Mouse (Mus musculus): Measurements from ENCODE around the gene Zbtb48.
A peak's percentile ranks its signal among the peaks of the same experiment; 100 is the strongest.

DNA sequence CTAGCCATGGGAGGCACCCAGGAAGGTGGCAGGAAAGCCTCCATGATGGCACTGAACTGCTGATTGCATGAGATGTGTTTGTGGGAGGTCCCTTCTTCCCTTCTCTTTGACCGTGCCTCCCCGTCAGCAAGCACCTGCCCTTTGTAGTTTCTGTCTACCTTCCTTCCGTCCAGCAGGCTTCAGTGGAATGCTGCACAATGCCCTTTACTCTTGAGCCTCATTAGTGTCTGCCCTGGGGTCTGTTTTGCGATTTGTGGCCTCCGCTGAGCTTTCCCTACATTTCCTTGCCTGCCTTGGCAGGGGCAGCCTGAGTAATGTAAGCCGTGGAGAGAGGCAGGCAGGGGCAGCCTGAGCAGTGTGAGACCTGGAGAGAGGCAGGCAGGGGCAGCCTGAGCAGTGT, 17.1 kb upstream of the Zbtb48 start:
- TF ChIP-seq TAL1 (IDR thresholded peaks at IDR 0.05; ENCODE audit: low read length), result 0 out of 3 replicates have a peak, but pooled peaks have one; percentile 6
- TF ChIP-seq GATA1 (IDR thresholded peaks at IDR 0.05; ENCODE audit: low read length), result 0 out of 2 replicates have a peak, but pooled peaks have one; percentile 10
